Mouse (Mus musculus): ENCODE data around the gene Prss43. TPM values are rescaled to one million over a fixed set of nuclear protein-coding genes. Genes with fewer than 3 reads are reported as not detected.

The Prss43 gene
- polyA plus RNA-seq, 1 experiment: not detected

- no peak overlapping the region for H3K27ac ChIP-seq (ENCODE audit: control insufficient read depth, insufficient read depth, low read depth, low read length, poor library complexity)
- no peak for TF ChIP-seq POLR2A (IDR thresholded peaks at IDR 0.05; ENCODE audit: borderline replicate concordance, control insufficient read depth, low read depth, low read length)
- TF ChIP-seq CTCF (IDR thresholded peaks at IDR 0.05; ENCODE audit: control insufficient read depth, insufficient read depth, low read length): no peak
Measured at GRCm38 (mm10) chr9:110873681-110874659, 47.5 kb downstream of the Prss43 start.

GRCm38 (mm10) chr9:110874660-110875191, 48.2 kb downstream of the Prss43 start:
- TF ChIP-seq POLR2A (IDR thresholded peaks at IDR 0.05; ENCODE audit: borderline replicate concordance, control insufficient read depth, low read depth, low read length) (no peak), CTCF (IDR thresholded peaks at IDR 0.05; ENCODE audit: control insufficient read depth, insufficient read depth, low read length) (no peak)
- 62% methylated on average over 3 of the region's 3 CpGs for WGBS
- H3K4me3 ChIP-seq (replicated peaks; ENCODE audit: control insufficient read depth, low read depth, low read length): no peak overlapping the region
- H3K27ac ChIP-seq (ENCODE audit: control insufficient read depth, insufficient read depth, low read depth, low read length, poor library complexity): no peak overlapping the region
- H3K4me1 ChIP-seq (ENCODE audit: control insufficient read depth, insufficient read depth, low read length): no peaks in the 10 kb centered on the region

More at GRCm38 (mm10) chr9:110873681-110874659, 47.5 kb downstream of the Prss43 start:
- Histone ChIP-seq H3K4me3 (replicated peaks; ENCODE audit: control insufficient read depth, low read depth, low read length) (no peak overlapping the region), H3K4me1 (ENCODE audit: control insufficient read depth, insufficient read depth, low read length) (no peaks in the 10 kb centered on the region)
- WGBS: 26% methylated on average over 40 of the region's 40 CpGs

- H3K4me1 ChIP-seq (ENCODE audit: control insufficient read depth, insufficient read depth, low read length): no peaks in the 10 kb centered on the region
- WGBS: 77% methylated on average over 6 of the region's 6 CpGs
- TF ChIP-seq POLR2A (IDR thresholded peaks at IDR 0.05; ENCODE audit: borderline replicate concordance, control insufficient read depth, low read depth, low read length) (no peak), CTCF (IDR thresholded peaks at IDR 0.05; ENCODE audit: control insufficient read depth, insufficient read depth, low read length) (no peak)
- H3K27ac ChIP-seq (ENCODE audit: control insufficient read depth, insufficient read depth, low read depth, low read length, poor library complexity): no peak overlapping the region
- H3K4me3 ChIP-seq (replicated peaks; ENCODE audit: control insufficient read depth, low read depth, low read length): no peak overlapping the region
Measured at GRCm38 (mm10) chr9:110875288-110875695, 48.8 kb downstream of the Prss43 start.

GRCm38 (mm10) chr9:110877353-110877752, 50.9 kb downstream of the Prss43 start:
- 27% methylated on average over 1 of the region's 1 CpGs for WGBS
- Histone ChIP-seq H3K27ac (ENCODE audit: control insufficient read depth, insufficient read depth, low read depth, low read length, poor library complexity) (no peak overlapping the region), H3K4me1 (ENCODE audit: control insufficient read depth, insufficient read depth, low read length) (no peaks in the 10 kb centered on the region), H3K4me3 (replicated peaks; ENCODE audit: control insufficient read depth, low read depth, low read length) (no peak overlapping the region)
- TF ChIP-seq POLR2A (IDR thresholded peaks at IDR 0.05; ENCODE audit: borderline replicate concordance, control insufficient read depth, low read depth, low read length): no peak
- no peak for TF ChIP-seq CTCF (IDR thresholded peaks at IDR 0.05; ENCODE audit: control insufficient read depth, insufficient read depth, low read length)

- H3K4me3 ChIP-seq (replicated peaks; ENCODE audit: control insufficient read depth, low read depth, low read length): no peak overlapping the region
- TF ChIP-seq CTCF (IDR thresholded peaks at IDR 0.05; ENCODE audit: control insufficient read depth, insufficient read depth, low read length): no peak
- TF ChIP-seq POLR2A (IDR thresholded peaks at IDR 0.05; ENCODE audit: borderline replicate concordance, control insufficient read depth, low read depth, low read length): no peak
- H3K4me1 ChIP-seq (ENCODE audit: control insufficient read depth, insufficient read depth, low read length): no peaks in the 10 kb centered on the region
- WGBS: 70% methylated on average over 5 of the region's 5 CpGs
- no peak overlapping the region for H3K27ac ChIP-seq (ENCODE audit: control insufficient read depth, insufficient read depth, low read depth, low read length, poor library complexity)
Measured at GRCm38 (mm10) chr9:110877888-110878287, 51.4 kb downstream of the Prss43 start.

GRCm38 (mm10) chr9:110879191-110879920, 52.9 kb downstream of the Prss43 start, which contains the start of gene Als2cl:
Gene Als2cl (plus strand): TSS chr9:110879870.
- Histone ChIP-seq H3K4me1 (ENCODE audit: control insufficient read depth, insufficient read depth, low read length) (no peaks in the 10 kb centered on the region), H3K4me3 (replicated peaks; ENCODE audit: control insufficient read depth, low read depth, low read length) (peak within 1 kb of the TSS; percentile 46), H3K27ac (ENCODE audit: control insufficient read depth, insufficient read depth, low read depth, low read length, poor library complexity) (peak within 1 kb of the TSS; percentile 25; the same call in 1 of the 2 replicates)
- TF ChIP-seq CTCF (IDR thresholded peaks at IDR 0.05; ENCODE audit: control insufficient read depth, insufficient read depth, low read length) (no peak), POLR2A (IDR thresholded peaks at IDR 0.05; ENCODE audit: borderline replicate concordance, control insufficient read depth, low read depth, low read length) (no peak)
- WGBS: 31% methylated on average over 12 of the region's 12 CpGs

- Histone ChIP-seq H3K27ac (ENCODE audit: control insufficient read depth, insufficient read depth, low read depth, low read length, poor library complexity) (peak within 1 kb of the TSS; percentile 25; the same call in 1 of the 2 replicates), H3K4me1 (ENCODE audit: control insufficient read depth, insufficient read depth, low read length) (no peaks in the 10 kb centered on the region), H3K4me3 (replicated peaks; ENCODE audit: control insufficient read depth, low read depth, low read length) (peak within 1 kb of the TSS; percentile 46)
- TF ChIP-seq POLR2A (IDR thresholded peaks at IDR 0.05; ENCODE audit: borderline replicate concordance, control insufficient read depth, low read depth, low read length) (no peak), CTCF (IDR thresholded peaks at IDR 0.05; ENCODE audit: control insufficient read depth, insufficient read depth, low read length) (no peak)
- 2% methylated on average over 57 of the region's 57 CpGs for WGBS
Measured at GRCm38 (mm10) chr9:110879998-110880561, 53.6 kb downstream of the Prss43 start, which contains the start of gene Tmie. Gene Tmie (minus strand): TSS chr9:110880113.

Data from bone marrow, adult 2 months (tissue).